Mouse (Mus musculus) brain, embryonic 14.5 days (tissue): Measurements from ENCODE around the gene Slc6a20a. TPM values are rescaled to one million over a fixed set of nuclear protein-coding genes. Genes with fewer than 3 reads are reported as not detected.
A peak's percentile ranks its signal among the peaks of the same experiment; 100 is the strongest.

ENCODE experiments used
- DNase-seq: peaks from one replicate; pipeline ENCODE4 v3.0.0-alpha.2; 2011; ENCODE audit warnings: low read depth
- CTCF ChIP-seq: fragments of 200-500 bp; IDR thresholded peaks from 2 replicates; pipeline ENCODE4 v1.5.1; 2012; ENCODE audit warnings: inconsistent platforms, mild to moderate bottlenecking, moderate library complexity, borderline replicate concordance; ENCODE audit not compliant: insufficient read depth, insufficient read length; ENCODE audit errors: extremely low read depth
- POLR2A ChIP-seq: fragments of 200-500 bp; IDR thresholded peaks from 2 replicates; pipeline ENCODE4 v1.6.1; 2012; ENCODE audit warnings: mild to moderate bottlenecking, inconsistent platforms, borderline replicate concordance; ENCODE audit not compliant: poor library complexity, insufficient read depth, insufficient read length, severe bottlenecking; ENCODE audit errors: extremely low read depth
- polyA plus RNA-seq: library from polyadenylated mRNA; depleted of rRNA; stranded (reverse); fragments of >200 nt; gene quantifications from 2 replicates; pipeline ENCODE4 v1.2.3, GENCODE M21; 2012

The Slc6a20a gene
- polyA plus RNA-seq, 1 experiment = 8.7 TPM

DNA sequence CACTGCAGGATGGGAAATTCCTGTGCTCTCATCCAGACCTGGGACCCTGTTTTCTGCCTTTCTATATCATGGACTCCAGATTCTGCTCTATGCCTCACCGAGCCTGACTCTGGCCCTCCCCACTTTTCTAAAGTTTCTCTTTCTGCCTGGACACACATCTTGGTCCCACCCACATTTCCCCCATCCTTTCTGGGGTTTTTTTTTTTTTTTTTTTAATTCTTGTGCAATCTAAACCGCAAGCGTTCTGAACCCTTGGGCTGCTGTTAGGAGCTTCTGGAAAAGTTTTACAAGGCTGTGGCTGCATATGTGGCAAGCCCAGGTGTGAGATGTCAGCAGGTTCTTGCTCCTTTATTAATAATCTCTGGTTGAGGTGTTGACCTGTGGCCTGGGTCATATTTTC is 5.0 kb upstream of the Slc6a20a start:
- no peak for DNase-seq
- TF ChIP-seq POLR2A = no peak
- TF ChIP-seq CTCF = no peak

DNA sequence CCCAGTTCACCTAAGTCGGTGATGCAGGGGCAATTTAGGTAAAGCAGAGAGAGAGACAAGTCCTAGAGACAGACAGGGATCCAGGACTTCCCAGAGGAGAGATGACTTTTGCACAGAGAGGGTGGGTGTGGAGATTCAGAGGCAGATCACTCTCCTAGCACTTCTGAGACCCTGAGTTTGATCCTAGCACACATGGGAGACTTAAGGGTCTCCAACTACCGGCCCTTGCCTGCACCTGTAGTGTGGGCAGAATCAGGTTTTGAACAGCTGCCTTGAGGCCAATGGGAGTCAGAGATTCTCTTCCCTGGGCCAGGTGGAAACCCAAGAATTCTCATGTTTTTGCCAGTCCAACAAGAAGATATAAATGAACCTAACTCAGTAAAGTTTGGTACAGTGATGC is 513 bp upstream of the Slc6a20a start:
- TF ChIP-seq CTCF (no peak), POLR2A (no peak)
- DNase-seq = no peak

DNA sequence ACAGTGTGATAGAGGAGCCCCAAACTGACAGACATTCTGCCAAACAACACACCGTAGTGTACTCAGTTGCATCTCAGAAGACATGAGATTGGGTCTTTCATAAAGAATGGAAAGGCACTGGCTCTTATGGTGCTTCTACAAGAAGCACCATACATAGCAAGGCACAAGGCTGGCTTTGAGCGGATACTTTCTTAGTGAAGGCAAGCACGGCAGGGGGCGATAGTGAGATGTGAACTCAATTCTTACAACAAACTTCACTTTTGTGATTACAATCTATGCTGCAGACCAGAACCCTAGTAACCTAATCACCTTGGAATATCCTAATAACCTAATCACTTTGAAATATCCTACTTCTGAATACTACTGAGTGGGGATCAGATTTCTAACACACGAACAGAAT is 13.0 kb downstream of the Slc6a20a start:
- TF ChIP-seq POLR2A (no peak), CTCF (peak; percentile 44; the same call in 1 of the 2 replicates)

DNA sequence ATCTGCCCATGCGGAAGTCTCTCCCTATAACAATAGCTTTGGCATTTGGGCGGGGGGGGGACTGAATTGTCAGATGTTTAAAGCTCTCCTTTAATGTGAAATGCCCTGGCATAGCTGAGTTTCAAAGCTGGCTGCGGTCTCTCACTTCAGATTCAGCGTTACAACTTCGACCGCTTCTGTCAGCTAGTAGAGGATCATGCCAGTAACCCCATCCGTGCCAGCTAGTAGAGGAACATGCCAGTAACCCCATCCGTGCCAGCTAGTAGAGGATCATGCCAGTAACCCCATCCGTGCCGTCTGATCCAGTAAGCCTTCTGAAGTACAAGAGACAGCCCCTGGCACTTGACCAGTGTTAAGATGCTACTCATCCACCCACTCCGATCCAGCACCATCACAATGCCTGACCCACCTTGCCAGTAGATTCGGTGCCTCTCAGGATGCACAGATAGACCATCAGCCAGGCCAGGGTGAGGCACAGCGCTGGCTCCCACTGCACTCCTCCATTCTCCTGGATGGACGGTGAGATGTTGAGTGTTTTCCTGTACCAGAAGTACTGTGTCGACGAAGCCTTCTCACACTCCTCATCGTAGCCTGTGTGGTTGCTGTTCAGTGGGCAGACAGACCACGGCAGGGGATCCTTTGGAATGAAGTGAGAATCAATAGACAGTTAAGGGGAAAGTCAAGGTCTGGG is 18.6 kb downstream of the Slc6a20a start:
- peak; percentile 64 for DNase-seq

More for the DNA sequence above, 13.0 kb downstream of the Slc6a20a start:
- peak; percentile 47 for DNase-seq

DNA sequence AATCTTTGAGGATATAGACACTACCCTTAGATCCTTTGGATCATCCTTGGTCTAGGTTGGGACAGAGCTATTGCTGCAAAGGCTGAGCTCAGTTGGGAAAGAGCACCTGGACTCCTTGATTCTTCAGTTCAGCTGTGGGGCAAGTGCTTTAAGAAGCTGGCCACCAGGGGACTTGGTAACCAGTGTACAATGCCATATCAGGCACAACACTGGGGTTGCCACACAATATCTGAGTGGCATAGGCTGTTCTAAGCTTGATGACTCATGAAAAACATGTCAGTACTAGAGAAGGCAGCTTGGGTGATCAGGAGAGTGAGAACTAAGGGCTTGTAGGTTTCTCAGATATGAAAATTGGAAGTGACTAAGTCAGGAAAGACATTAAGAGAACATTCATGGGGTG is 19.7 kb downstream of the Slc6a20a start:
- no peak for TF ChIP-seq CTCF
- TF ChIP-seq POLR2A = no peak

DNA sequence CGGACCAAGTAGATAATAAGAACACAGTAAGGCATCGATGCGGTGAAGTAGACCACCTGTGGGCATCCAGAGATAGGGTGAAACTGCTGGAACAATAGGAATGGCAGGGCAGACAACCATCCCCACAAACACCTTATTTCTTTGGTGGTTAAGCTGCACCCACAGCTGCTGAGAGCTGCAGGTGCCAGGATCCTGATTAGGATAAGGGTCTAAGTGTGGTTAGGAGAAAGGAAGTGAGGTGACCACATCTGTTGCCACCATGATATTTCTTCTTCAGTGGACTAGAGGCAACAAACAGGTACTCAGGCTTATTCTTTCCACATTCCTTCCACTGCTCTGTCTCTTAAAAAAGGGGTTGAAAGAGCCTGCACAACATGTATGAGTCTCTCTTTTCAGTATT is 21.2 kb downstream of the Slc6a20a start:
- TF ChIP-seq CTCF (no peak), POLR2A (no peak)
- DNase-seq = no peak

More for the DNA sequence above, 19.7 kb downstream of the Slc6a20a start:
- DNase-seq = no peak

DNA sequence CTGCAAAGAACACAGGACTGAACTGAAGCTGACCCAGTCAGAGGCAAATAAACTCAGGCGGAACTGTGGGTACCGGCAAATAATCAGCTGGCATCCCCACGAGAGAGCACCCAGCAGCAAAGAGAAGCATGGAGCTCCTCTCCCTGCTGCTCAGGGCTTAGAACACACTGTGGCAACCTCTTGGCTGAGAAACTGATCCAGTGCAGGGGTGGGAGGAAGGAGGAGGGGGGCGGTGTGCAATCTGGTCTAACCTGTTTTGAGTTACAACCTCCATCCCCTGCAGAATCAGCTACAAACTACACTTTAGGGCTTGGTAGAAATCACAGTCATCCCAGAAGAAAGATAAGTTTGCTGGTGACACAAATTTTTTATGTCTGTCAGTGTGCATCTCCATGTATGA is 27.3 kb downstream of the Slc6a20a start:
- TF ChIP-seq POLR2A = no peak
- TF ChIP-seq CTCF = no peak
- DNase-seq = no peak

DNA sequence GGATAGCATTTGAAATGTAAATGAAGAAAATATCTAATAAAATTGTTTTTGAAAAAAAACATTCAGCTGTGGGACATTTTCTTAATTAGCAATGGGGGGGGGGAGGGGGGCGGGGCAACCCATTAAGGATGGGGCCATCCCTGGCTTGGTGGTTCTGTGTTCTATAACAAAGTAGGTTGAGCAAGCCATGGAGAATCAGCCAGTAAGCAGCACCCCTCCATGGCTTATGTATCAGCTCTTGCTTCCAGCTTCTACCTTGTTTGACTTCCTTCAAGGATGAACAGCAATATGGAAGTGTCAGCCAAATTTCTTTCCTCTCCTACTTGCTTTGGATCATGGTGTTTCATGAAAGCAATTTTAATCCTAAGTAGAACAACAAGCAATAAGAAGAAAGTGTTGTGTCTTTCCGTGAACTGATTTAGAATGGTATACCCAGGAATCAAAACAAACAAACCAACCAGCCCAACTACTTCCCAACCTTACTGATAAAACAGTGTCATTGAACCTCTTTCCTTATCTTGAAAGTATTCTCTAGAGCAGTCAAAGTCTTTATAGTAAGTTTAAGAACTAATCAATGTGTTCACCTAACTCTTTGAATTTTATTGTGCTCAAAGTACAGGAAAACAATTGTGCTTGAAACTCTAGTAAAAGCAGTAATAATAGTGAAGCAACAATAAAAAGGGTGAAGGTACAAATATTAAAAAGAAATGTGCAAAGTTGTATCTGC is 28.7 kb downstream of the Slc6a20a start:
- no peak for TF ChIP-seq CTCF
- no peak for TF ChIP-seq POLR2A

DNA sequence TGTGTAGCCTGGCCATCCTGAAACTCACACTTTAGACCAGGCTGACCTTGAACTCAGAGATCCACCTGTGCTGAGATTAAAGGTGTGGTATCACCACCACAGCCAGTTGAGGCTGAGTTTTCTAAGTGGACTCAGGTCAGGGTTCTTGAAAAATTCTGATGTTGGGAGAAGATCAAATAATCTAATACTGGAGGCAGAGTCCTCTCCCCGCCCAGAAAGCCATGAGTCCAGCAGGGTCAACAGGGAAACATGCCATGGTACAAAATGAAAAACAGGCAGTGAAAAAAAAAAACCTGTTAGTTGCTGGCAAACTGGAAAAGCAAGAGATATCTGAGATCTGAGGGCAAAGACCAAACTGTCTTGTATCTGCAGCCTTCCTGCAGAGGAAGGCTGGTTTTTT is 38.6 kb downstream of the Slc6a20a start:
- no peak for DNase-seq
- TF ChIP-seq POLR2A = no peak
- TF ChIP-seq CTCF = no peak

More for the DNA sequence above, 28.7 kb downstream of the Slc6a20a start:
- no peak for DNase-seq

DNA sequence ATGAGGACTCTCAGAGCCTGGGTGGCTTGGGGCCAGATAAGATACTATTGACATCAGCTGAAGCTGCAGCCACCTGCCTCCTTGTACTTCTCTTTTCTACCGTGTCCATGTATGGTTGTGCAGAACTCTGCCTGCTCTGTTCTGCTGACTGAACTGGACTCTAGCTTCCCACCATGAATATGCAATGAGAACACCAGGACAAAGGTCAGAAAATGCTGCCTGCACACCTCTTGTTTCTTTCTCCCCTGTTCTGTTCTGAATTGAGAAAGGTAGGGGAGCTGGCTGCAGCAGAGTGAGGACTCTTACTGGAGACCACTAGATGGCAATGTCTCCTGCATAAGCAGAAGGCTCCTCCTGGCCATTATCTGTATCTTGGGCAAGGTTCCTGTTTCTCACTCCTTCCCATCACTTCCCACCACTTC is 40.0 kb downstream of the Slc6a20a start:
- DNase-seq = peak; percentile 58
- TF ChIP-seq POLR2A = no peak
- peak; percentile 71 for TF ChIP-seq CTCF

DNA sequence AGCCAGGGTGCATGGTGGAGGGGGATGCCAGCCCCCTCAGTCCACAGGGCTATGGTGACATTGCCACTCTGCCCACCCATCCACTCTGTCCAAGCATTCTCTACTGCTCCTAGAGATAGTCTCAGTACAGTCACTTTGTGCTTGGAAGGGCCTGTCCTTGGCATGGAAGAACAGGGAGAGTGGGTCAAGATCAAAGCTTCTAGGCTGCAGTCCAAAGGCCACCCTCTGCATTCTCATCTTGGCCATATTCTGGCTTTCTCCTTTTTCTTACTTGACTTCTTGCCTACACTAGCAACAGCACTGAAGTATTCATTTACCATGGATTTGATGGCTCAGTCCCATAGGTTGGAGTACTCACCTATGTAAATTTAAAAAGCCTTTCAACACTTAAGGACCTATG is 40.5 kb downstream of the Slc6a20a start:
- no peak for DNase-seq
- TF ChIP-seq POLR2A (no peak), CTCF (no peak)

DNA sequence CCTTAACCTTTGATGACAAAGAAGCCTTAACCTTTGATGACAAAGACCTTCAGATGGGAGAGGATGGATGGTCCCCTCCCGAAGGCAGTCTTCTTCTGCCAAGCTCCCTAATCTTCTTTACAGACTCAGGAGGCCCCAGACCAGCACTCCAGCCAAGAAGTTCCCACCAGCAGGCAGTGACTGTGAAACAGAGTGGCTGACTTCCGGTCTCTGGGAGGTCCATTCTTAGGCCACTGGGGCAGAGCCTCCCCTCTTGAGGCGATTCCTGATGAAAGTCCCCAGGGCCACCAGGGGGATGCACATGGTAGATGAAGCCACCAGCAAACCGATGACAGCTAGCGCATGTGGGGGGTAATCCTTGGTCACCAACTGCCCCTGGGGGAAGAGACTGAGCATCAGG is 41.9 kb downstream of the Slc6a20a start:
- TF ChIP-seq CTCF (no peak), POLR2A (no peak)
- DNase-seq = no peak
